ENCODE assay signal across 10 mouse cellular contexts in genomic region chr5:142973971-142974370, GRCm38 (mm10). TPM values are rescaled to one million over a fixed set of nuclear protein-coding genes. Genes with fewer than 3 reads are reported as not detected.
DNase-seq lines count a peak whose midpoint lies in the region; ATAC-seq and TF ChIP-seq lines count a peak whose summit lies in the region.
"Had no signal": no experiment of that assay in that cellular context is flagged by ENCODE, and none has a peak within 500 bp of the region (broad histone marks: within the 10 kb centered on the region; RNA-seq: fewer than 3 reads in every experiment).

No protein-coding gene starts in this region.

- H3K4me3 ChIP-seq in kidney, embryonic 14.5 days (ENCODE audit: low read length), result no peak overlapping the region
- no peak overlapping the region for H3K4me3 ChIP-seq in forebrain, embryonic 14.5 days (ENCODE audit: low read depth, low read length)
- no peak overlapping the region for H3K4me3 ChIP-seq in midbrain, embryonic 16.5 days (ENCODE audit: low read depth, low read length)
- H3K4me3 ChIP-seq: heart, adult 2 months had no signal

- no peak for TF ChIP-seq CTCF in brain, embryonic 14.5 days (IDR thresholded peaks at IDR 0.05; ENCODE audit: borderline replicate concordance, extremely low read depth, insufficient read depth, insufficient read length)

- H3K27me3 ChIP-seq in kidney, embryonic 14.5 days (ENCODE audit: control insufficient read depth, insufficient read depth, low read length), result no peaks in the 10 kb centered on the region
- no peaks in the 10 kb centered on the region for H3K27me3 ChIP-seq in forebrain, embryonic 14.5 days (replicated peaks; ENCODE audit: control insufficient read depth, insufficient read depth, low read length)
- no peaks in the 10 kb centered on the region for H3K27me3 ChIP-seq in midbrain, embryonic 16.5 days (ENCODE audit: control insufficient read depth, insufficient read depth, low read depth, low read length)

- H3K36me3 ChIP-seq in kidney, embryonic 14.5 days (ENCODE audit: control insufficient read depth, insufficient read depth, low read length), result peaks cover 45% of the 10 kb centered on the region
- H3K36me3 ChIP-seq in forebrain, embryonic 14.5 days (ENCODE audit: control insufficient read depth, insufficient read depth, low read length), result peaks cover 52% of the 10 kb centered on the region
- H3K36me3 ChIP-seq in midbrain, embryonic 16.5 days (ENCODE audit: control insufficient read depth, insufficient read depth, low read length), result peaks cover 37% of the 10 kb centered on the region

- H3K4me1 ChIP-seq in kidney, embryonic 14.5 days (ENCODE audit: control insufficient read depth, insufficient read depth, low read length), result 0 out of 2 replicates have a peak, but pooled peaks cover 3% of the 10 kb centered on the region
- no peaks in the 10 kb centered on the region; the same call in 1 of the 2 replicates for H3K4me1 ChIP-seq in forebrain, embryonic 14.5 days (ENCODE audit: control insufficient read depth, insufficient read depth, low read length)
- no peaks in the 10 kb centered on the region for H3K4me1 ChIP-seq in midbrain, embryonic 16.5 days (ENCODE audit: control insufficient read depth, insufficient read depth, low read length)

- ATAC-seq in kidney, embryonic 14.5 days (ENCODE audit: low FRiP score, low TSS enrichment), result peak; percentile 40; the same call in 1 of the 2 replicates
- 0 out of 2 replicates have a peak, but pooled peaks have one; percentile 6 for ATAC-seq in forebrain, embryonic 14.5 days
- ATAC-seq in midbrain, embryonic 16.5 days, result peak; percentile 23; the same call in 1 of the 2 replicates

- no peak overlapping the region for H3K27ac ChIP-seq in kidney, embryonic 14.5 days (ENCODE audit: low read depth, low read length)
- H3K27ac ChIP-seq in forebrain, embryonic 14.5 days (ENCODE audit: low read depth, low read length), result no peak overlapping the region
- H3K27ac ChIP-seq in midbrain, embryonic 16.5 days (ENCODE audit: low read length), result no peak overlapping the region
- H3K27ac ChIP-seq: heart, adult 2 months had no signal

- TF ChIP-seq POLR2A in brain, embryonic 14.5 days (IDR thresholded peaks at IDR 0.05; ENCODE audit: borderline replicate concordance, extremely low read depth, insufficient read depth, insufficient read length, poor library complexity, severe bottlenecking), result no peak

- 0 out of 2 replicates have a peak, but pooled peaks cover 2% of the 10 kb centered on the region for H3K9me3 ChIP-seq in kidney, embryonic 14.5 days (ENCODE audit: control insufficient read depth, low read length)
- H3K9me3 ChIP-seq in forebrain, embryonic 14.5 days (replicated peaks; ENCODE audit: control insufficient read depth, low read length), result no peaks in the 10 kb centered on the region
- H3K9me3 ChIP-seq in midbrain, embryonic 16.5 days (replicated peaks; ENCODE audit: control insufficient read depth, low read length, poor library complexity, severe bottlenecking), result no peaks in the 10 kb centered on the region

- H3K4me2 ChIP-seq in kidney, embryonic 14.5 days (replicated peaks; ENCODE audit: low read depth, low read length), result no peak overlapping the region
- H3K4me2 ChIP-seq in forebrain, embryonic 14.5 days (ENCODE audit: low read length), result no peak overlapping the region
- H3K4me2 ChIP-seq in midbrain, embryonic 16.5 days (ENCODE audit: low read length), result no peak overlapping the region

- WGBS in kidney, embryonic 14.5 days, result 54% methylated on average over 3 of the region's 3 CpGs
- 69% methylated on average over 3 of the region's 3 CpGs for WGBS in forebrain, embryonic 14.5 days
- 56% methylated on average over 3 of the region's 3 CpGs for WGBS in midbrain, embryonic 16.5 days

- DNase-seq in kidney, adult 8-10 months, result no peak
- DNase-seq in brain, embryonic 14.5 days (ENCODE audit: low read depth), result peak; percentile 29
- no peak for DNase-seq in forebrain, embryonic 14.5 days (ENCODE audit: low spot score)
- no peak for DNase-seq in urinary bladder, adult 18-20 months (ENCODE audit: low spot score in 2 of 2)
- DNase-seq in adrenal gland, adult 2 months, result no peak
- DNase-seq: kidney, adult 2 months; lung, adult 2 months had no signal

- no peak overlapping the region for H3K9ac ChIP-seq in kidney, embryonic 14.5 days (ENCODE audit: low read depth, low read length)
- H3K9ac ChIP-seq in forebrain, embryonic 14.5 days (ENCODE audit: low read length), result no peak overlapping the region
- no peak overlapping the region for H3K9ac ChIP-seq in midbrain, embryonic 16.5 days (ENCODE audit: low read depth, low read length)

RNA-seq across cellular contexts. Expression of gene Fscn1, which starts 13.8 kb away (rescaled TPM):
- polyA plus RNA-seq in kidney, embryonic 14.5 days (2014; fragmentation: Nextera tagmentation; extraction: Ambion mirVana), result 312 and 390 TPM in 2 replicates
- 634 and 658 TPM in 2 replicates for polyA plus RNA-seq in brain, embryonic 14.5 days (2012; rRNA removed)
- polyA plus RNA-seq in forebrain, embryonic 14.5 days (2014; fragmentation: Nextera tagmentation; extraction: Ambion mirVana), result 477 and 560 TPM in 2 replicates
- 493 and 557 TPM in 2 replicates for polyA plus RNA-seq in midbrain, embryonic 16.5 days (2015; fragmentation: Nextera tagmentation; extraction: Ambion mirVana)
- 10 to 100 TPM; 24.6 to 42.9 TPM for total RNA-seq in adrenal gland, adult 2 months (2021)
- polyA plus RNA-seq in adrenal gland, adult 2 months (2012; rRNA removed), result 129 and 134 TPM in 2 replicates
